Mouse (Mus musculus): ENCODE results near the gene Hinfp. TPM values are rescaled to one million over a fixed set of nuclear protein-coding genes. Genes with fewer than 3 reads are reported as not detected.

Hinfp gene
- polyA plus RNA-seq, 1 experiment from 2014 or later = 14.9 TPM

GRCm38 (mm10) chr9:44347166-44347565 lies 41.7 kb upstream of the Hinfp start:
- WGBS = 91% methylated on average over 9 of the region's 9 CpGs
- ATAC-seq (replicated peaks; ENCODE audit: low FRiP score, low read depth) = no peak

DNA sequence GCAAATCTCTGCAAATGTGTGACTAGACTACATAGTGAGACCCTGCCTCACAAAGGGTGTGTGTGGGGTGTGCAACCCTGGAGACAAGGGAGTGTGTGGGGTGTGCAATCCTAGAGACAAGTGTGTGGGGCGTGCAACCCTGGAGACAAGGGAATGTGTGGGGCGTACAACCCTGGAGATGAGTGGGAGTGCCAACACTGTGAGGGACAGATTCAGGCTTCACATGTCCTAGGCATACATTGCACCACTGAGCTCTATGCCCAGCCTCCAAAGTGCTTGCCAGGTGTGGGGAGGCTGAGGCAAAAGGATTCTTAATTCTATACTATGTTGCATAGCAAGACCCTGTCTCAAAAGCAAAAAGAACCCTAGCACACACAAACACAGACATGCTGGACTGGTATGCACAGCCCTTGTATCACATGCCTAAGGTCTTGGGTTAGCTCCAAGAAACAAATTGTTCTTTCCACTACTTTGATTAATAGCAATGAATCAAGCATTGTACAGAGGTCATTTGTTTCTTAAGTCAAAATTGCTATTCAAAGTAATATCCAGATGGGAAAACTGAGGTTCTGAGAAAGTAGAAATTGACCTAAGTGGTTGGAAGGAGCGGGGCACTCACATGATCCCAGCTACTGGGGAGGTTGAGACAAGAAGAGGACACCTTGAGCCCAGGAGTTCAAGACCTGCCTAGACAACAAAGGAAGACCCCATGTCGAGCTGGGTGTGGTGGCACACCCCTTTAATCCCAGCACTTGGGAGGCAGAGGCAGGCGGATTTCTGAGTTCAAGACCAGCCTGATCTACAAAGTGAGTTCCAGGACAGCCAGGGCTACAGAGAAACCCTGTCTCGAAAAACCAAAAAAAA lies 40.3 kb upstream of the Hinfp start:
- no peak overlapping the region for H3K9ac ChIP-seq (ENCODE audit: low read depth, low read length)
- H3K4me3 ChIP-seq (replicated peaks; ENCODE audit: low read depth, low read length) = no peak overlapping the region
- no peak for DNase-seq (ENCODE audit: low spot score)
- peaks cover 5% of the 10 kb centered on the region; the same call in 1 of the 2 replicates for H3K4me1 ChIP-seq (replicated peaks; ENCODE audit: insufficient read depth, low read length)
- H3K36me3 ChIP-seq (ENCODE audit: insufficient read depth, low read length) = peaks cover 23% of the 10 kb centered on the region
- ATAC-seq (replicated peaks; ENCODE audit: low FRiP score, low read depth) = no peak
- H3K9me3 ChIP-seq (replicated peaks; ENCODE audit: low read length) = no peaks in the 10 kb centered on the region
- no peak for TF ChIP-seq CTCF (IDR thresholded peaks at IDR 0.05; ENCODE audit: low read depth)
- H3K27me3 ChIP-seq (ENCODE audit: insufficient read depth, low read length) = no peaks in the 10 kb centered on the region
- H3K4me2 ChIP-seq (ENCODE audit: low read length) = no peak overlapping the region
- no peak overlapping the region for H3K27ac ChIP-seq
- 81% methylated on average over 6 of the region's 6 CpGs for WGBS

More at GRCm38 (mm10) chr9:44347166-44347565, 41.7 kb upstream of the Hinfp start:
- no peak for TF ChIP-seq CTCF (IDR thresholded peaks at IDR 0.05; ENCODE audit: low read depth)
- H3K4me2 ChIP-seq (ENCODE audit: low read length) = no peak overlapping the region
- no peaks in the 10 kb centered on the region for H3K27me3 ChIP-seq (ENCODE audit: insufficient read depth, low read length)
- no peak overlapping the region for H3K27ac ChIP-seq
- no peaks in the 10 kb centered on the region for H3K9me3 ChIP-seq (replicated peaks; ENCODE audit: low read length)
- DNase-seq (ENCODE audit: low spot score) = no peak
- no peak overlapping the region for H3K4me3 ChIP-seq (replicated peaks; ENCODE audit: low read depth, low read length)
- H3K9ac ChIP-seq (ENCODE audit: low read depth, low read length) = no peak overlapping the region
- H3K4me1 ChIP-seq (replicated peaks; ENCODE audit: insufficient read depth, low read length) = peaks cover 5% of the 10 kb centered on the region; the same call in 1 of the 2 replicates
- H3K36me3 ChIP-seq (ENCODE audit: insufficient read depth, low read length) = peaks cover 30% of the 10 kb centered on the region

- peaks cover 5% of the 10 kb centered on the region; the same call in 1 of the 2 replicates for H3K4me1 ChIP-seq (replicated peaks; ENCODE audit: insufficient read depth, low read length)
- peak within 1 kb of the TSS; percentile 63 for H3K9ac ChIP-seq (ENCODE audit: low read depth, low read length)
- ATAC-seq (replicated peaks; ENCODE audit: low FRiP score, low read depth) (peak; percentile 92), DNase-seq (ENCODE audit: low spot score) (peak; percentile 96)
- peak within 1 kb of the TSS; percentile 89 for H3K27ac ChIP-seq
- H3K27me3 ChIP-seq (ENCODE audit: insufficient read depth, low read length) = no peaks in the 10 kb centered on the region
- WGBS = under 1% methylated on average over 39 of the region's 39 CpGs
- H3K9me3 ChIP-seq (replicated peaks; ENCODE audit: low read length) = no peaks in the 10 kb centered on the region
- H3K4me3 ChIP-seq (replicated peaks; ENCODE audit: low read depth, low read length) = peak within 1 kb of the TSS; percentile 60
- H3K36me3 ChIP-seq (ENCODE audit: insufficient read depth, low read length) = peaks cover 14% of the 10 kb centered on the region
- H3K4me2 ChIP-seq (ENCODE audit: low read length) = peak within 1 kb of the TSS; percentile 68
- TF ChIP-seq CTCF (IDR thresholded peaks at IDR 0.05; ENCODE audit: low read depth) = no peak
These were observed 38.4 kb upstream of the Hinfp start, which contains the start of gene Hmbs for GRCm38 (mm10) chr9:44343781-44344421. TSS of gene Hmbs (minus strand) at chr9:44344228.

DNA sequence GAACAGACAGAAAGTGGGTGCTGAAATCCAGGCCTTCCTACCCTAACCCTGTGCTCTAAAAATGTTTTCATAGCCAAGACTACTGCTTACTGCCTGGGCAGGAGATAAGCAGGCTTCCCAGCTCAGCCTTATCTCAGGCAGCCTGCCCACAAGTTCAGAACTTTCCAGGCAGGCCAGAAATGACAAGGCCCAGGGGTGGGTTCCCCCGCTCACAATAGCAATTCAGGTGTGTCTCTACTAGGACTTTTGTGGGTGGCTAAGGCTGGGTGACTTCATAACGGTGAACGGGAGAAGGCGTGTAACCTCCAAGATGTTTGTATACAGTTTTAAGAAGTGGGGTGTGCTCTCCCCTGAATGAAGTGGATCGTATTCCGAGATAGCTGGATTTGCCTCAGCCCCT lies 37.8 kb upstream of the Hinfp start:
- H3K27ac ChIP-seq = peak overlapping the region; percentile 89; the same call in 1 of the 2 replicates
- H3K27me3 ChIP-seq (ENCODE audit: insufficient read depth, low read length) = no peaks in the 10 kb centered on the region
- TF ChIP-seq CTCF (IDR thresholded peaks at IDR 0.05; ENCODE audit: low read depth) = no peak
- H3K4me1 ChIP-seq (replicated peaks; ENCODE audit: insufficient read depth, low read length) = peaks cover 5% of the 10 kb centered on the region; the same call in 1 of the 2 replicates
- H3K4me2 ChIP-seq (ENCODE audit: low read length) = peak overlapping the region; percentile 68
- 3% methylated on average over 6 of the region's 6 CpGs for WGBS
- ATAC-seq (replicated peaks; ENCODE audit: low FRiP score, low read depth) = no peak
- H3K36me3 ChIP-seq (ENCODE audit: insufficient read depth, low read length) = peaks cover 10% of the 10 kb centered on the region
- no peak for DNase-seq (ENCODE audit: low spot score)
- peak overlapping the region; percentile 63 for H3K9ac ChIP-seq (ENCODE audit: low read depth, low read length)
- no peaks in the 10 kb centered on the region for H3K9me3 ChIP-seq (replicated peaks; ENCODE audit: low read length)
- H3K4me3 ChIP-seq (replicated peaks; ENCODE audit: low read depth, low read length) = peak overlapping the region; percentile 60

GRCm38 (mm10) chr9:44342605-44343004 lies 37.1 kb upstream of the Hinfp start:
- H3K9me3 ChIP-seq (replicated peaks; ENCODE audit: low read length) = no peaks in the 10 kb centered on the region
- H3K4me3 ChIP-seq (replicated peaks; ENCODE audit: low read depth, low read length) = no peak overlapping the region
- H3K9ac ChIP-seq (ENCODE audit: low read depth, low read length) = 0 out of 2 replicates have a peak overlapping the region, but pooled peaks have one; percentile 63
- WGBS = 78% methylated on average over 1 of the region's 1 CpGs
- peak overlapping the region; percentile 68; the same call in 1 of the 2 replicates for H3K4me2 ChIP-seq (ENCODE audit: low read length)
- no peak for DNase-seq (ENCODE audit: low spot score)
- peaks cover 5% of the 10 kb centered on the region; the same call in 1 of the 2 replicates for H3K4me1 ChIP-seq (replicated peaks; ENCODE audit: insufficient read depth, low read length)
- no peak for TF ChIP-seq CTCF (IDR thresholded peaks at IDR 0.05; ENCODE audit: low read depth)
- no peaks in the 10 kb centered on the region for H3K27me3 ChIP-seq (ENCODE audit: insufficient read depth, low read length)
- H3K36me3 ChIP-seq (ENCODE audit: insufficient read depth, low read length) = peaks cover 6% of the 10 kb centered on the region; the same call in 1 of the 2 replicates
- no peak overlapping the region for H3K27ac ChIP-seq
- no peak for ATAC-seq (replicated peaks; ENCODE audit: low FRiP score, low read depth)

DNA sequence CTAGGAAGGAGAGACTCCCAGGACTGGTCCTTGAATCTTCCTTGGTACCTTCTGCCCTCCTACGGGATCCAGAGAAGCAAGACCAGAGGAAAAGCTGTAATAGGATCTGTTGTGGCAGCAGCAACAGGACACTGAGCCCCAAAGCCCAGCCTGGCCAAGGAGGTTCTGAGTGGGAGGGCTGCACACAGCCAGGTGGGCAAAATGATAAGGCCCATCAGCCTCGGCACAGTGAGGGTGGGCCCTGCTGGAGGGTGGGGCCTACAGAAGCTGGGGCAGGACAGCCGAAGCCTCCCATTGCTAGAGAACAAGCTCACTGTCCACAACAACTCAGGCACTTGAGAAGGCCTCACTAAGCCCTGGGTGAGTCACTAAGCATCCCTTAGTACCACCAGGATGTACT lies 36.7 kb upstream of the Hinfp start:
- Histone ChIP-seq H3K27ac (no peak overlapping the region), H3K9me3 (replicated peaks; ENCODE audit: low read length) (no peaks in the 10 kb centered on the region), H3K4me3 (replicated peaks; ENCODE audit: low read depth, low read length) (no peak overlapping the region), H3K4me1 (replicated peaks; ENCODE audit: insufficient read depth, low read length) (peaks cover 6% of the 10 kb centered on the region; the same call in 1 of the 2 replicates), H3K36me3 (ENCODE audit: insufficient read depth, low read length) (peaks cover 7% of the 10 kb centered on the region; the same call in 1 of the 2 replicates), H3K4me2 (ENCODE audit: low read length) (no peak overlapping the region), H3K27me3 (ENCODE audit: insufficient read depth, low read length) (no peaks in the 10 kb centered on the region), H3K9ac (ENCODE audit: low read depth, low read length) (no peak overlapping the region)
- no peak for TF ChIP-seq CTCF (IDR thresholded peaks at IDR 0.05; ENCODE audit: low read depth)
- 44% methylated on average over 3 of the region's 3 CpGs for WGBS
- no peak for DNase-seq (ENCODE audit: low spot score)
- ATAC-seq (replicated peaks; ENCODE audit: low FRiP score, low read depth) = no peak
